Mouse (Mus musculus) liver, adult 2 months (tissue): ENCODE results near the gene Lats2. TPM values are rescaled to one million over a fixed set of nuclear protein-coding genes. Genes with fewer than 3 reads are reported as not detected.

Source experiments
- DNase-seq: peaks from one replicate; pipeline ENCODE4 v3.0.0-alpha.2; 2011; ENCODE audit warnings: low read depth, low spot score; ENCODE audit errors: extremely low read depth
- H3K27ac ChIP-seq: fragments of 200-500 bp; replicated peaks from 2 replicates; pipeline ENCODE4 v1.5.1; 2012; ENCODE audit warnings: low read depth, mild to moderate bottlenecking, control low read depth, inconsistent platforms, low read length; ENCODE audit not compliant: insufficient read depth
- H3K27me3 ChIP-seq: fragments of 200-500 bp; 2 replicates; pipeline ENCODE4 v1.6.1; 2012; ENCODE audit warnings: mild to moderate bottlenecking, moderate library complexity, low read length, inconsistent platforms; ENCODE audit not compliant: control insufficient read depth, insufficient read depth
- H3K36me3 ChIP-seq: fragments of 200-500 bp; 2 replicates; pipeline ENCODE4 v1.6.1; 2012; ENCODE audit warnings: low read length, inconsistent platforms; ENCODE audit not compliant: control insufficient read depth, insufficient read depth
- H3K4me1 ChIP-seq: fragments of 200-500 bp; 2 replicates; pipeline ENCODE4 v1.6.1; 2011; ENCODE audit warnings: low read length; ENCODE audit not compliant: control insufficient read depth, insufficient read depth
- H3K4me3 ChIP-seq: fragments of 200-500 bp; 2 replicates; pipeline ENCODE4 v1.5.1; 2011; ENCODE audit warnings: low read depth, mild to moderate bottlenecking, control low read depth, low read length, moderate library complexity; ENCODE audit not compliant: insufficient read depth
- H3K79me2 ChIP-seq: fragments of 200-500 bp; 2 replicates; pipeline ENCODE4 v1.6.1; 2012; ENCODE audit warnings: inconsistent platforms, mild to moderate bottlenecking, low read length, moderate library complexity; ENCODE audit not compliant: control insufficient read depth, insufficient read depth
- H3K9ac ChIP-seq: fragments of 200-500 bp; 2 replicates; pipeline ENCODE4 v1.6.1; 2012; ENCODE audit warnings: low read depth, mild to moderate bottlenecking, control low read depth, inconsistent platforms, low read length
- CTCF ChIP-seq: fragments of 200-500 bp; IDR thresholded peaks from 2 replicates; pipeline ENCODE4 v1.5.1; 2011; ENCODE audit warnings: low read depth, low read length, control low read depth
- POLR2A ChIP-seq: fragments of 200-500 bp; IDR thresholded peaks from 2 replicates; pipeline ENCODE4 v1.6.1; 2011; ENCODE audit warnings: low read length, control low read depth; ENCODE audit not compliant: insufficient read depth; ENCODE audit errors: extremely low read depth
- WGBS: fragments of 180-500 bp; shearing (Covaris S2); methylation state at CpG from one replicate; pipeline ENCODE4 v1.1.7; 2018; 5-methylcytosine and 5-hydroxymethylcytosine counted together
- polyA plus RNA-seq: library from polyadenylated mRNA; depleted of rRNA; stranded (reverse); fragments of >200 nt; gene quantifications from 2 replicates; pipeline ENCODE4 v1.2.3, GENCODE M21; 2012; rRNA removed
- total RNA-seq: library from RNA; depleted of rRNA; stranded (reverse); fragments of >200 nt; gene quantifications from 2 replicates; pipeline ENCODE4 v1.2.3, GENCODE M21; 2014; rRNA removed

Gene Lats2
- 8.6 and 9.7 TPM in 2 replicates for total RNA-seq
- polyA plus RNA-seq = 7.6 and 8.8 TPM in 2 replicates

GRCm38 (mm10) chr14:57758237-57758636 lies at the start of gene Lats2:
Gene Lats2, minus strand, starts transcription at chr14:57758388.
- H3K4me3 ChIP-seq = no peak within 1 kb of the TSS
- WGBS = 63% methylated on average over 4 of the region's 4 CpGs
- H3K9ac ChIP-seq = no peak within 1 kb of the TSS
- H3K27ac ChIP-seq = no peak within 1 kb of the TSS
- no peaks in the 10 kb centered on the region for H3K36me3 ChIP-seq
- no peak for DNase-seq
- no peaks in the 10 kb centered on the region for H3K79me2 ChIP-seq
- peaks cover 2% of the 10 kb centered on the region; the same call in 1 of the 2 replicates for H3K4me1 ChIP-seq
- TF ChIP-seq CTCF (no peak), POLR2A (no peak)
- H3K27me3 ChIP-seq = no peaks in the 10 kb centered on the region

GRCm38 (mm10) chr14:57803731-57804130 lies 45.5 kb upstream of the Lats2 start:
- H3K79me2 ChIP-seq = peaks cover 7% of the 10 kb centered on the region; the same call in 1 of the 2 replicates
- no peak overlapping the region for H3K27ac ChIP-seq
- no peak overlapping the region for H3K9ac ChIP-seq
- no peaks in the 10 kb centered on the region for H3K27me3 ChIP-seq
- H3K4me1 ChIP-seq = peaks cover 6% of the 10 kb centered on the region
- H3K36me3 ChIP-seq = peaks cover 22% of the 10 kb centered on the region
- WGBS = 92% methylated on average over 4 of the region's 4 CpGs
- no peak overlapping the region for H3K4me3 ChIP-seq
- no peak for DNase-seq
- no peak for TF ChIP-seq CTCF
- TF ChIP-seq POLR2A = no peak

GRCm38 (mm10) chr14:57797991-57798931 lies 40.1 kb upstream of the Lats2 start, which contains the start of gene Sap18:
Gene Sap18, plus strand, starts transcription at chr14:57798180.
- H3K27me3 ChIP-seq = no peaks in the 10 kb centered on the region
- peaks cover 9% of the 10 kb centered on the region for H3K36me3 ChIP-seq
- under 1% methylated on average over 98 of the region's 99 CpGs for WGBS
- H3K4me3 ChIP-seq = peak within 1 kb of the TSS; percentile 81
- peak within 1 kb of the TSS; percentile 36 for H3K27ac ChIP-seq
- TF ChIP-seq POLR2A = peak; percentile 76; the same call in 1 of the 2 replicates
- TF ChIP-seq CTCF = no peak
- peak within 1 kb of the TSS; percentile 85 for H3K9ac ChIP-seq
- DNase-seq = peak; percentile 91
- peaks cover 6% of the 10 kb centered on the region for H3K4me1 ChIP-seq
- peaks cover 11% of the 10 kb centered on the region; the same call in 1 of the 2 replicates for H3K79me2 ChIP-seq

- TF ChIP-seq POLR2A (no peak), CTCF (no peak)
- Histone ChIP-seq H3K36me3 (peaks cover 7% of the 10 kb centered on the region), H3K27ac (no peak overlapping the region), H3K9ac (peak overlapping the region; percentile 7; the same call in 1 of the 2 replicates), H3K27me3 (no peaks in the 10 kb centered on the region), H3K4me1 (peaks cover 6% of the 10 kb centered on the region), H3K4me3 (peak overlapping the region; percentile 40), H3K79me2 (peaks cover 11% of the 10 kb centered on the region; the same call in 1 of the 2 replicates)
- DNase-seq = no peak
- 19% methylated on average over 7 of the region's 7 CpGs for WGBS
Observed at GRCm38 (mm10) chr14:57797551-57797950, 39.4 kb upstream of the Lats2 start.

GRCm38 (mm10) chr14:57791171-57791570 lies 33.0 kb upstream of the Lats2 start:
- 76% methylated on average over 4 of the region's 4 CpGs for WGBS
- H3K27ac ChIP-seq = no peak overlapping the region
- TF ChIP-seq POLR2A = no peak
- no peak for TF ChIP-seq CTCF

More at GRCm38 (mm10) chr14:57791171-57791570, 33.0 kb upstream of the Lats2 start:
- DNase-seq = no peak
- no peaks in the 10 kb centered on the region for H3K4me1 ChIP-seq
- no peaks in the 10 kb centered on the region for H3K36me3 ChIP-seq
- H3K9ac ChIP-seq = no peak overlapping the region
- H3K27me3 ChIP-seq = no peaks in the 10 kb centered on the region
- H3K4me3 ChIP-seq = no peak overlapping the region
- H3K79me2 ChIP-seq = no peaks in the 10 kb centered on the region
